Mouse (Mus musculus): Measurements from ENCODE around the gene Ngef.

DNA sequence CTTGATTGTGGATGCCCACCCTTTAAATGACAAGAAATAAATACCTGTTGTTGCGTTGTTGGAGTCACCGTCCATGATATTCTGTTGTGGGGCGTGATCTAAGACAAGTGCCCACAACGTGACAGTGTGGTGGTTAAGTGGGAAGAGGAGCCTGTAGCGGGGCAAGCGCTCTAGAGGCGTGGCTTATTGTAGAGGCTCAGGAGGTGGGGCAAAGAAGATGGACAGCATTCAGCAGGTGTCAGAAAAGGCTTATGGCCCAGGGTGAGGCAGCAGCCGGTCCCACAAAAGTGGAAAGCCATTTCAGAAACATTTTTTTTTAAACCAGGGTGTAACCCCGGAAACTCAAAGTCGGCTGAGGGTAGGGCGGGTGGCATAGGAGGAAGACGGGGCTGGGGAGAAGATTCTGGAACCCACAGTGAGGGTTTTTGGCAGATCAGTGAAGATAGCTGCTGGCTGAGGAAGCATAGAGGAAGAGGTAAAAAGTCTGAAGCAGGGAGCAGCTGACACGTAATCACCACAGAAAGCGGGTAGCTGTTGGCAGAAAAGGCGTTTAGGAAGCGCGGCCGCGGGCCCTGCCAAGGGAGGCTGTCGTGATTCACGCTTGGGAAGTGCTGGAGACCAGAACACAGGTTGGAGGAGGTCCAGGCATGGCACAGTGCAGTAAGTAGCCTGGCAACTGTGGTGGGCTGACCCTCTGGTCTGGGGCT lies 33.9 kb upstream of the Ngef start:
- TF ChIP-seq CTCF (IDR thresholded peaks at IDR 0.05; ENCODE audit: low read depth, low read length) (no peak), POLR2A (IDR thresholded peaks at IDR 0.05; ENCODE audit: insufficient read depth, low read length) (no peak)
